Mouse (Mus musculus) G1E-ER4 (cell line): ENCODE measurements around the gene Sec61b. TPM values are rescaled to one million over a fixed set of nuclear protein-coding genes. Genes with fewer than 3 reads are reported as not detected.

Source experiments
- GATA1 ChIP-seq: IDR thresholded peaks from one replicate; pipeline ENCODE4 v1.8.0; 2012; ENCODE audit warnings: low read length, inconsistent platforms
- polyA plus RNA-seq: library from polyadenylated mRNA; stranded (reverse); fragments of >175 nt; gene quantifications from 2 replicates; pipeline ENCODE4 v1.2.3, GENCODE M21; 2012

The Sec61b gene
- 138 and 206 TPM in 2 replicates for polyA plus RNA-seq

GRCm38 (mm10) chr4:47473968-47474729 lies at the start of gene Sec61b, which contains the start of gene Alg2:
Gene Sec61b (plus strand): TSS chr4:47474658.
Gene Alg2 (minus strand): TSS chr4:47474333.
- no peak for TF ChIP-seq GATA1

- TF ChIP-seq GATA1: no peak
These were observed 49.1 kb upstream of the Sec61b start for GRCm38 (mm10) chr4:47425247-47425830.

DNA sequence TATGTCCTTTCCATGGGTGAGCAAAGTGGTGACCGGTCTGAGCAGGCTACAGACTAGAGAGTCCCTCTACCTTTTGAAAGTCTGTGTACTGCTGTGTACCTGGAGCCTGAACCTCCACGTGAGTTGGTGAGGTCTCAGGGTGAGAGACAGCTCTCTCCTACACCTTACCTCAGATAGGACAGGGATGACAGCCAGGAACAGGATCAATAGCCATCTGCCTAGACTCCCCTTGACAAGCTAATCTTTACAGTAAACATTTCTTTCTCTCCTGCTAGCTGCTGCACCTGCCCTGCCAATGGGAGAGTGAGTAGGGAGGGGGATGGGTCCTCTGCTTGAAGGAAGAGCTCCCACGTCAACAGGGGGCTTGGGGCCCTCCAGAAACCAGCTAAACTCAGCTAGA lies 46.9 kb upstream of the Sec61b start:
- TF ChIP-seq GATA1: no peak

GRCm38 (mm10) chr4:47430557-47430956 lies 43.9 kb upstream of the Sec61b start:
- no peak for TF ChIP-seq GATA1

GRCm38 (mm10) chr4:47431081-47431480 lies 43.4 kb upstream of the Sec61b start:
- TF ChIP-seq GATA1: no peak

- TF ChIP-seq GATA1: no peak
These were observed 41.7 kb upstream of the Sec61b start for GRCm38 (mm10) chr4:47432766-47433165.

- TF ChIP-seq GATA1: no peak
These were observed 39.3 kb upstream of the Sec61b start for GRCm38 (mm10) chr4:47435131-47435530.

DNA sequence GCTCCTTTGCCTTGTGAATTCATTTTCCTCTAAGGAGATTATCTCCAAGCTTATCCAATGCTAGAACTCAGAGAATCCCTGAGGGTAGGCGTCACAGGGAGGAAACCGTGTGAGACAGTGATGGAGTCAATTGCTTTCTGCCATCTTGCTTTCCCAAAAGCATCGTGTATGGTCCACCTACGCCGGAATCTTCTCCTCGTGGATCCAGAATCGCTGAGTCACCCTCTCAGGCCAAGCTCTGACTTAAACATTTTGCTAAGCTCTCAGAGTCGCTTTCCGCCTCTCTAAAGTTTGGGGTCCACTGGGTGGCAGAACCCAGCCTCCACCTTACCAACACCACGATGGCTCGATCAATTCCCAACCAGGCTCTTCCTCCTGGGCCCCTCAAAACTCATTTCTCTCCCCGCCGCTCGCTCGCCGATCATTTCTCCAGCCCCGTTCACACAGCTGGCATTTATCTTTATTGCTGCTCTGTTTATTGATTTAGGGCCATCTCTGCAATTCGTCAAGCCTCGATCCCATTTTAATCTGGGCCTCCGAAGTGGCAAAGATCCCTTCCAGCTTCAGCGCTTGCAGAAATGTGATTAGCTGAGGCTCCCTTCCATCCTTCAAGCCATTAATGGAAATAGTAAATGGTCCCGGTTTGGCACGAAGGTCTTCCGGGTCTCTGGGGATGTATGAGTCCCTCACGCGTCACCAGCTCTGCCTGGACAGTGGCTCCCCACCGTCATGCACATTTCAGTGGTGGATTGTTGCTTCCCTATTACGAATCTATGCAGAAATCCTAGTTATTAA lies 38.7 kb upstream of the Sec61b start:
- no peak for TF ChIP-seq GATA1

DNA sequence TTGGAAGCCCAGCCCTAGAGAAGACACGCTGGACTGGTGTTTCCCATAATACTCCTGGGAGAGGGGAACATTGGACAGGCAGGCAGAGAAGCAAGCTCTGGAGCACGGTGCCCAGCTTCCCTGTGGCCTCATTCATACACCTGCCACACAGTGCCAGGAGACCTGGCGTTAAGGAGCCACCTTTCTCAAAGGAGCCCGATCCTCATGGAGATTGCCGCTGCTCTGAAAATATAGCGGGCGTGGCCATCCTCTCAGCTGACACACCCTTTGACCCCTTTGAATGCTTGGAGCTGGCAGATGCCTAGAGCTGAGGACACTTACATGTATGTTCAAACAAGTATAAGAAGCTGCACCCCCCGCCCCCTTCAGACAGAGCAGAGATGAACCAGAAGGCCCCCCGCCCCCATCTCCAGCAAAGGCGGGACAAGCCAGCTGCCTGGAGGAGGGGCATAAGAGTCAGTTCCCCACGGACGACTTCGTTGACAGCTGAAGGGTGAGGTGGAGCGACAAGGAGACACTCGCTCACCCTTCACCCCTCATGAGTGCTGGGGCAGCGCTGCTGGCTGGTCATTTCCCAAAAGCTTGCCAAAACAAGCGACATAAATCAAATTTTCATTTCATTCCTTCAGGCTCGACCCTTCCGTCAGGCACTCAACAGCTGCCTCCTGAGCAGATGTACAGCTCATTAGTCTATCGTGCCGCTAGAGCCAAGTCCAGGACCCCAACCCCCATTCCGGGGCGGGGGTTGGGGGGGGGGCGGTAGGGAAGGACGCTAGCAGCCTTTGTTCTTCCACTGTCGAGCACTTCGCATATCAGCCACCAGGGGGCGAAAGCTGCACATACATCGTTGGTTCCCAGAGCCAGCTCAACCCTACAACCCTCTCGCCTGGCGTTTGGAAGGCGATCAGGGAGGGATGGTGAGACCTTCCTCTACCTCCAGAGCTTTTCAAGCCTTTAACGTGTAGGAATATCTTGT lies 36.8 kb upstream of the Sec61b start:
- no peak for TF ChIP-seq GATA1

- no peak for TF ChIP-seq GATA1
These were observed 35.5 kb upstream of the Sec61b start for GRCm38 (mm10) chr4:47438956-47439355.

- TF ChIP-seq GATA1: no peak
These were observed 33.5 kb upstream of the Sec61b start for GRCm38 (mm10) chr4:47440951-47441350.

- no peak for TF ChIP-seq GATA1
These were observed 25.9 kb upstream of the Sec61b start for GRCm38 (mm10) chr4:47448526-47448925.

DNA sequence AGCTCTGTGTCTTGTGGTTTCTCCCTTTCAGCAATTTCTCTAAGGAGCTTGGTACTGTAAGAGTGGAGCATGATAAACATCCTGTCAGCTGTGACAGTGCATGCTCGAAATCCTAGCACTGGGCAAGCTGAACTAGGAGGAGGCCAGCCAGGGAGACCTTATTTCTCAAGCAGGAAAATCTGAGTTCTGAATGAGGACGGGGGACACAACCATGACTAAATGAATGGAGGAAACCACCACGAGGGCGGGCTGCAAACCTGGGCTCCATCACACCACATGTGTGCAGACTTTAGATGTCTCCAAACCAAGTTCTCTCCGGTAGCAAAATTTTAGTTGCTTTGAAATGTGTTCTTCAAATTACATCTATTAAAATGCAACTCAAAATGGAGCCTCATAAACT lies 25.3 kb upstream of the Sec61b start:
- TF ChIP-seq GATA1: no peak

- no peak for TF ChIP-seq GATA1
These were observed 24.6 kb upstream of the Sec61b start for GRCm38 (mm10) chr4:47449586-47450522.
